Mouse (Mus musculus): Measurements from ENCODE around the gene Grik4.

DNA sequence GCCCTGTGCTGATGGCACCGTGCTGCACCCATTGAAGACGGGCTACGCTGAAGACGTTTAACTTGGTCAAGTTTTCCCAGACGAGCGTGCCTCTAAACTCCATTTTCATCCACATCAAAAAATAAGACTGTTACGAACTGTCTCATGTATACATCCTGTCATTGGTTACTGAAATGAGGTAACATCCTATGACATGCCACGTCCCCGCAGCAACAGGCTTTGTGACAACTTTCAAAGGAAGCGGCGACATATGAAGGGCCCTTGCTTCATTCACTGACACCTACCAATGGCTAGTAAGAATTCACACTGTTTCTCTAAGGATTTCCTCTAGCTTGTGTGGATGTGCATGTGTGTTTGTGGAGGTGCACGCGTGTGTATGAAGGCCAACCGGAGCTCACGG, 475.0 kb downstream of the Grik4 start:
- TF ChIP-seq CTCF (IDR thresholded peaks at IDR 0.05; ENCODE audit: borderline replicate concordance, control insufficient read depth, extremely low read depth, insufficient read depth, low read length, poor library complexity) (no peak), POLR2A (IDR thresholded peaks at IDR 0.05; ENCODE audit: control insufficient read depth, extremely low read depth, insufficient read depth, low read length, poor library complexity) (no peak)

All from thymus, adult 2 months (tissue).